Mouse (Mus musculus) midbrain, embryonic 13.5 days (tissue): ENCODE data around the gene Slc6a3. TPM values are rescaled to one million over a fixed set of nuclear protein-coding genes. Genes with fewer than 3 reads are reported as not detected.

Experiments
- ATAC-seq: fragments of 200-750 bp; cut with Nextera tagmentation; 2 replicates; pipeline ENCODE4 v1.8.0; 2017; ENCODE audit warnings: mild to moderate bottlenecking, moderate TSS enrichment, moderate library complexity
- H3K27ac ChIP-seq: fragments of 300-500 bp; sonication (generic); 2 replicates; pipeline ENCODE4 v1.5.1; 2015; ENCODE audit warnings: inconsistent platforms, mild to moderate bottlenecking, moderate library complexity
- H3K27me3 ChIP-seq: fragments of 300-500 bp; sonication (generic); 2 replicates; pipeline ENCODE4 v1.6.1; 2015; ENCODE audit warnings: mild to moderate bottlenecking, inconsistent platforms
- H3K36me3 ChIP-seq: fragments of 300-500 bp; sonication (generic); 2 replicates; pipeline ENCODE4 v1.6.1; 2015; ENCODE audit warnings: mild to moderate bottlenecking, inconsistent platforms
- H3K4me1 ChIP-seq: fragments of 300-500 bp; sonication (generic); replicated peaks from 2 replicates; pipeline ENCODE4 v1.6.1; 2015; ENCODE audit warnings: inconsistent platforms
- H3K4me2 ChIP-seq: fragments of 300-500 bp; sonication (generic); replicated peaks from 2 replicates; pipeline ENCODE4 v1.6.1; 2015; ENCODE audit warnings: moderate library complexity, mild to moderate bottlenecking, inconsistent platforms
- H3K4me3 ChIP-seq: fragments of 300-500 bp; sonication (generic); replicated peaks from 2 replicates; pipeline ENCODE4 v1.5.1; 2015; ENCODE audit warnings: mild to moderate bottlenecking, inconsistent platforms
- H3K9ac ChIP-seq: fragments of 300-500 bp; sonication (generic); replicated peaks from 2 replicates; pipeline ENCODE4 v1.6.1; 2015; ENCODE audit warnings: mild to moderate bottlenecking, inconsistent platforms
- H3K9me3 ChIP-seq: fragments of 300-500 bp; sonication (generic); 2 replicates; pipeline ENCODE4 v1.6.1; 2016; ENCODE audit warnings: mild to moderate bottlenecking, inconsistent platforms
- WGBS: fragments of 180-500 bp; shearing (Covaris S2); methylation state at CpG from one replicate; pipeline ENCODE4 v1.1.7; 2015; 5-methylcytosine and 5-hydroxymethylcytosine counted together
- polyA plus RNA-seq: library from polyadenylated mRNA; unstranded; fragments of >200 nt; fragmentation: Nextera tagmentation; extraction: Ambion mirVana; gene quantifications from 2 replicates; pipeline ENCODE4 v1.2.1, GENCODE M21; 2015

Gene Slc6a3
- polyA plus RNA-seq, 1 experiment from 2014 or later: 6.7 TPM

- 85% methylated on average over 4 of the region's 4 CpGs for WGBS
- no peak for ATAC-seq
- Histone ChIP-seq H3K36me3 (no peaks in the 10 kb centered on the region), H3K9ac (no peak overlapping the region), H3K27ac (no peak overlapping the region), H3K4me2 (no peak overlapping the region), H3K27me3 (peaks cover 14% of the 10 kb centered on the region; the same call in 1 of the 2 replicates), H3K4me1 (no peaks in the 10 kb centered on the region), H3K4me3 (no peak overlapping the region), H3K9me3 (no peaks in the 10 kb centered on the region)
These were observed 59.7 kb downstream of the Slc6a3 start for GRCm38 (mm10) chr13:73596276-73596675.

DNA sequence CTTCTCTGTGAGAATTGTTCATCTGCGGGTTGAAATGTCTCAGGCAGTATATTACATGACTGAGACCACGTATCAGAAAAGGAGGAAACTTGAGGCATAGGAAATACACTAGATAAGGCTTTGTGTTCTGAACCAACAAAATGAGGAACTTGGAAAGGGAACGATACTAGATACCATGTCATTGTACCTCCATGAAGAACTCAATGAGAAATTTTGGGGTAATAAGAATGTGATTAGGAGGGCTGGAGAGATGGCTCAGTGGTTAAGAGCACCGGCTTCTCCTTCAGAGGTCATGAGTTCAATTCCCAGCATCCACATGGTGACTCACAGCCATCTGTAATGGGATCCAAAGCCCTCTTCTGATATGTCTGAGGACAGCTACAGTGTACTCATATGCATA lies 63.7 kb downstream of the Slc6a3 start:
- Histone ChIP-seq H3K27me3 (peaks cover 7% of the 10 kb centered on the region; the same call in 1 of the 2 replicates), H3K9me3 (no peaks in the 10 kb centered on the region), H3K4me1 (peaks cover 17% of the 10 kb centered on the region), H3K4me3 (no peak overlapping the region), H3K27ac (no peak overlapping the region), H3K36me3 (no peaks in the 10 kb centered on the region), H3K4me2 (no peak overlapping the region), H3K9ac (no peak overlapping the region)
- WGBS: 89% methylated on average over 4 of the region's 4 CpGs
- no peak for ATAC-seq

DNA sequence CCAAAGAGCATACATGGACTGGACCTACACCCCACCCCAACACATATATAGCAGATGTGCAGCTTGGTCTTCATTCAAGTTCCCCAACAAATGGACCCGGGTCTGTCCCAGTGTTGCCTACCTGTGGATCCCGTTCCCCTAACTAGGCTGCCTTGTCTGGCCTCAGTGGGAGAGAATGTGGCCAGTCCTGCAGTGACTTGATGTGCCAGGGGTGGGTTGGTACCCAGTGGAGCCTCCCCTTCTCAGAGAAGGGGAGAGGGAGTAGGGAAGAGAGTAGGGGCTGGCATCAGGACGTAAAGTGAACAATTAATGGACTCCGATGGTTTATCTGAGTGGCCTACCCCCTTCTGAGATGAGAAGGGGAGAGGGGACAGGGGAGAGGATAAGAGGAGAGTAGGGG lies 66.5 kb downstream of the Slc6a3 start:
- Histone ChIP-seq H3K9ac (peak overlapping the region; percentile 91), H3K27me3 (no peaks in the 10 kb centered on the region), H3K36me3 (peaks cover 21% of the 10 kb centered on the region), H3K4me2 (peak overlapping the region; percentile 98), H3K4me1 (peaks cover 25% of the 10 kb centered on the region), H3K9me3 (no peaks in the 10 kb centered on the region), H3K27ac (no peak overlapping the region), H3K4me3 (peak overlapping the region; percentile 95)
- ATAC-seq: no peak
- 53% methylated on average over 4 of the region's 4 CpGs for WGBS

- H3K27me3 ChIP-seq: no peaks in the 10 kb centered on the region
- H3K36me3 ChIP-seq: peaks cover 27% of the 10 kb centered on the region
- peak within 1 kb of the TSS; percentile 98 for H3K4me2 ChIP-seq
- H3K4me1 ChIP-seq: peaks cover 25% of the 10 kb centered on the region
- peak within 1 kb of the TSS; percentile 91 for H3K9ac ChIP-seq
- no peaks in the 10 kb centered on the region for H3K9me3 ChIP-seq
- ATAC-seq: peak; percentile 97
- peak within 1 kb of the TSS; percentile 95 for H3K4me3 ChIP-seq
- WGBS: under 1% methylated on average over 53 of the region's 53 CpGs
- peak within 1 kb of the TSS; percentile 71 for H3K27ac ChIP-seq
These were observed 67.1 kb downstream of the Slc6a3 start, which contains the start of gene Clptm1l for GRCm38 (mm10) chr13:73603522-73604155. Clptm1l (plus strand) TSS chr13:73604006.

DNA sequence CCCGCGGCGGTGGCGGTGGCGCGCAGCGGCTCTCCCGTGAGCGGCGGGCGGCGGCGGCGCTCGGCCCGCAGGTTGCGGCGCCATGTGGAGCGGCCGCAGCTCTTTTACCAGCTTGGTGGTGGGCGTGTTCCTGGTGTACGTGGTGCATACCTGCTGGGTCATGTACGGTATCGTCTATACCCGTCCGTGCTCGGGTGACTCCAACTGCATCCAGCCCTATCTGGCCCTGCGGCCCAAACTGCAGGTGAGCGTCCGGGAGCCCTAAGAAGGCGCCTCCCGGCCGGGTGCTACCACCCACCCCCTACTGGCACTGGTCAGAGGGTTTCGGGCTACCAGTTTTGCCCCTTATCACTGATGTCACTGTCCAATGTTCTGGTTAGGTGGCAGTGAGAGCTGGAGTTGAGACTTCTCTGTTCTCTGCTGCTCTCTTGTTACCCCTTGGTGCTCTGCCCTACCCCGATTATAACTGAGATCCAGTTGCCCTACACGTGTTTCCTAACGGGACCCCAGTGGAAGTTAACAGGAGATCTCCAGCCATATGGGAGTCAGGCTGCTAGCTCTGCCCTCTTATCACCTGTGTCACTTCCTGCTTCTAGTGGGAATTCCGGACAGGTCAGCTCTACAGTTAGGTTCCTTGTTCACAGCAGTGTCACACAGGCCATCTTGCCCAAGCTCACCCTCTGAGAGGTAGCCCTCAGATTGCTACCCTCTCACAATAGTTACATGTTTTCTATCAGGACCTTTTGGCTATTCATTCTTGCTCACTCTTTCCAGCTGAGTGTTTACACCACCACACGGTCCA lies 67.8 kb downstream of the Slc6a3 start:
- Histone ChIP-seq H3K4me3 (peak overlapping the region; percentile 95), H3K4me2 (peak overlapping the region; percentile 98), H3K27me3 (no peaks in the 10 kb centered on the region), H3K9ac (peak overlapping the region; percentile 91), H3K9me3 (no peaks in the 10 kb centered on the region), H3K4me1 (peaks cover 25% of the 10 kb centered on the region), H3K36me3 (peaks cover 34% of the 10 kb centered on the region), H3K27ac (peak overlapping the region; percentile 57; the same call in 1 of the 2 replicates)
- peak; percentile 91 for ATAC-seq
- WGBS: 4% methylated on average over 35 of the region's 39 CpGs

DNA sequence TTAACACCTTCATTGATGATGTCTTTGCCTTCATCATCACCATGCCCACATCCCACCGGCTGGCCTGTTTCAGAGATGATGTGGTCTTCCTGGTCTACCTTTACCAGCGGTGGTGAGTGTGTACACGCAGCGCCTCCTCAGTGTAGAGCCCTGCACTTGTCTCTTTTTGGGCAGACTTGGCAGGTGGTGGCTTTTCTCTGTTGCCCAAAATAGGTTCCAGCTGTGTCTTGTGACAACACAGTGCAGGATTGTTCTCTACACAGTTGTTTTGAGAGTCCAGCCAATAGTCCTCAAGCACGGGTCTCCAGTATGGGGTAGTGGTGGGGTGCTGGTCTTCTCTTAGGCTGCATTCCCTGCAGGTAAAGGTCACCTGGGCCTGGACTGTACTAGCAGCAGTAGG lies 81.9 kb downstream of the Slc6a3 start:
- no peaks in the 10 kb centered on the region for H3K4me1 ChIP-seq
- 93% methylated on average over 5 of the region's 5 CpGs for WGBS
- no peak for ATAC-seq

DNA sequence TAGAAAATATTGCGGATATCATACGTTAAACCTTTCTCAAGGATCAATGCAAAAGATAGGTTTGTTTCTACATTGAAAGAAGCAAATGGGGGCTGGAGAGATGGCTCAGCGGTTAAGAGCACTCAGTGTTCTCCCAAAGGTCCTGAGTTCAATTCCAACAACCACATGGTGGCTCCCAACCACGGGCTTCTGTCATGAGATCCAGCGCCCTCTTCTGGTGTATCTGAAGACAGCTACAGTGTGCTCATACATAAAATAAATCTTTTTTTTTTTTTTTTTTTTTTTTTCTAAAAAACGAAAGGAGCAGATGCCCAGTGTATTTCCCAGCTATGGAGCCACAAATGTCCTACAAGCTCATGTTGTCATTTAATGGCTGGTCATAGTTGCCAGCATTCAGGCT lies 84.1 kb downstream of the Slc6a3 start:
- Histone ChIP-seq H3K9me3 (no peaks in the 10 kb centered on the region), H3K4me3 (no peak overlapping the region), H3K36me3 (peaks cover 71% of the 10 kb centered on the region), H3K27me3 (no peaks in the 10 kb centered on the region), H3K9ac (no peak overlapping the region), H3K4me1 (no peaks in the 10 kb centered on the region), H3K27ac (no peak overlapping the region), H3K4me2 (no peak overlapping the region)
- ATAC-seq: no peak
- 74% methylated on average over 6 of the region's 6 CpGs for whole genome bisulfite sequencing

More for the DNA sequence above, 81.9 kb downstream of the Slc6a3 start:
- H3K9me3 ChIP-seq: no peaks in the 10 kb centered on the region
- H3K27ac ChIP-seq: no peak overlapping the region
- no peaks in the 10 kb centered on the region for H3K27me3 ChIP-seq
- H3K36me3 ChIP-seq: peaks cover 93% of the 10 kb centered on the region
- H3K4me2 ChIP-seq: no peak overlapping the region
- no peak overlapping the region for H3K4me3 ChIP-seq
- no peak overlapping the region for H3K9ac ChIP-seq

DNA sequence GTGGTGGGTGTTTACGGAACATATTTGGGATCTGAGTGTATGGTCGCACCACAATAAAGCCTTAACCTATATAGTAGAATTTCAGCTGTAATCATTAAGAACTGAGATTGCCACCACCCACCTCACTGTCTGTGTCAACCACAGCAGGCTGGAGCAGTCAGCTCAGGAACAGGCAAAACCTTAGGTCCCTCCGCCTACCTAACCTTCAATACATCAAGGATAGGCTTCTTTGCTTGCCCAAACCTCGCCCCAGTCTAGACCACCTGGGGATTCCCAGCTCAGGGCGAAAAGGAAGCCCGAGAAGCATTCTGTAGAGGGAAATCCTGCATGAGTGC lies 89.8 kb downstream of the Slc6a3 start:
- Histone ChIP-seq H3K4me1 (peaks cover 32% of the 10 kb centered on the region), H3K9ac (peak overlapping the region; percentile 75; the same call in 1 of the 2 replicates), H3K9me3 (no peaks in the 10 kb centered on the region), H3K27me3 (no peaks in the 10 kb centered on the region), H3K36me3 (peaks cover 16% of the 10 kb centered on the region), H3K4me3 (peak overlapping the region; percentile 56), H3K4me2 (peak overlapping the region; percentile 89), H3K27ac (no peak overlapping the region)
- ATAC-seq: peak; percentile 67
- 44% methylated on average over 6 of the region's 6 CpGs for WGBS

GRCm38 (mm10) chr13:73626745-73627549 lies 90.4 kb downstream of the Slc6a3 start, which contains the start of gene Tert:
Tert (plus strand) TSS chr13:73626911.
- Histone ChIP-seq H3K9ac (peak within 1 kb of the TSS; percentile 75), H3K4me2 (peak within 1 kb of the TSS; percentile 89), H3K9me3 (no peaks in the 10 kb centered on the region), H3K4me3 (peak within 1 kb of the TSS; percentile 56), H3K4me1 (peaks cover 32% of the 10 kb centered on the region), H3K27ac (no peak within 1 kb of the TSS), H3K36me3 (peaks cover 11% of the 10 kb centered on the region; the same call in 1 of the 2 replicates), H3K27me3 (no peaks in the 10 kb centered on the region)
- 7% methylated on average over 47 of the region's 47 CpGs for WGBS
- peak; percentile 80 for ATAC-seq
